Mouse (Mus musculus) forebrain, embryonic 16.5 days (tissue): ENCODE results near the gene Cul7. TPM values are rescaled to one million over a fixed set of nuclear protein-coding genes. Genes with fewer than 3 reads are reported as not detected.

Experiments
- ATAC-seq: fragments of 200-750 bp; cut with Nextera tagmentation; 2 replicates; pipeline ENCODE4 v1.8.0; 2017; ENCODE audit warnings: mild to moderate bottlenecking, moderate library complexity
- H3K27ac ChIP-seq: fragments of 300-500 bp; sonication (generic); 2 replicates; pipeline ENCODE4 v1.5.1; 2014; ENCODE audit warnings: low read length, control low read depth
- H3K27me3 ChIP-seq: fragments of 300-500 bp; sonication (generic); replicated peaks from 2 replicates; pipeline ENCODE4 v1.6.1; 2014; ENCODE audit warnings: low read length; ENCODE audit not compliant: control insufficient read depth, insufficient read depth
- H3K36me3 ChIP-seq: fragments of 300-500 bp; sonication (generic); 2 replicates; pipeline ENCODE4 v1.6.1; 2014; ENCODE audit not compliant: control insufficient read depth, insufficient read depth
- H3K4me1 ChIP-seq: fragments of 300-500 bp; sonication (generic); replicated peaks from 2 replicates; pipeline ENCODE4 v1.6.1; 2014; ENCODE audit warnings: low read length; ENCODE audit not compliant: control insufficient read depth, insufficient read depth
- H3K4me2 ChIP-seq: fragments of 300-500 bp; sonication (generic); 2 replicates; pipeline ENCODE4 v1.6.1; 2014; ENCODE audit warnings: mild to moderate bottlenecking, low read length, control low read depth
- H3K4me3 ChIP-seq: fragments of 300-500 bp; sonication (generic); replicated peaks from 2 replicates; pipeline ENCODE4 v1.5.1; 2014; ENCODE audit warnings: mild to moderate bottlenecking, low read length, control low read depth
- H3K9ac ChIP-seq: fragments of 300-500 bp; sonication (generic); replicated peaks from 2 replicates; pipeline ENCODE4 v1.6.1; 2014; ENCODE audit warnings: low read depth, low read length, control low read depth
- H3K9me3 ChIP-seq: fragments of 300-500 bp; sonication (generic); 2 replicates; pipeline ENCODE4 v1.6.1; 2016; ENCODE audit warnings: low read length; ENCODE audit not compliant: control insufficient read depth
- WGBS: fragments of 180-500 bp; shearing (Covaris S2); extraction: QIAGEN DNeasy Blood & Tissue Kit; methylation state at CpG from one replicate; pipeline ENCODE4 v1.1.7; 2014; 5-methylcytosine and 5-hydroxymethylcytosine counted together
- polyA plus RNA-seq: library from polyadenylated mRNA; unstranded; fragments of >200 nt; fragmentation: Nextera tagmentation; extraction: Ambion mirVana; gene quantifications from 2 replicates; pipeline ENCODE4 v1.2.1, GENCODE M21; 2015

The Cul7 gene
- polyA plus RNA-seq, result 38.8 and 42.8 TPM in 2 replicates

GRCm38 (mm10) chr17:46650232-46651031 is at the start of gene Cul7:
Cul7 (plus strand) TSS chr17:46650337.
- H3K27me3 ChIP-seq, result no peaks in the 10 kb centered on the region
- WGBS, result 0% methylated on average over 54 of the region's 58 CpGs
- peak within 1 kb of the TSS; percentile 89 for H3K27ac ChIP-seq
- peak within 1 kb of the TSS; percentile 64 for H3K4me3 ChIP-seq
- H3K4me2 ChIP-seq, result peak within 1 kb of the TSS; percentile 83
- H3K4me1 ChIP-seq, result peaks cover 31% of the 10 kb centered on the region
- H3K9me3 ChIP-seq, result no peaks in the 10 kb centered on the region
- peaks cover 7% of the 10 kb centered on the region for H3K36me3 ChIP-seq
- peak within 1 kb of the TSS; percentile 88 for H3K9ac ChIP-seq
- ATAC-seq, result peak; percentile 95

- Histone ChIP-seq H3K4me2 (no peak overlapping the region), H3K27me3 (no peaks in the 10 kb centered on the region), H3K36me3 (no peaks in the 10 kb centered on the region), H3K9me3 (no peaks in the 10 kb centered on the region), H3K4me1 (peaks cover 8% of the 10 kb centered on the region; the same call in 1 of the 2 replicates), H3K9ac (no peak overlapping the region), H3K4me3 (no peak overlapping the region), H3K27ac (no peak overlapping the region)
- 84% methylated on average over 2 of the region's 2 CpGs for WGBS
- no peak for ATAC-seq
Observed at GRCm38 (mm10) chr17:46600569-46600968, 49.6 kb upstream of the Cul7 start.

- Histone ChIP-seq H3K27me3 (no peaks in the 10 kb centered on the region), H3K36me3 (no peaks in the 10 kb centered on the region), H3K27ac (no peak overlapping the region), H3K4me1 (peaks cover 8% of the 10 kb centered on the region; the same call in 1 of the 2 replicates), H3K4me3 (no peak overlapping the region), H3K9me3 (no peaks in the 10 kb centered on the region), H3K9ac (no peak overlapping the region), H3K4me2 (no peak overlapping the region)
- 78% methylated on average over 9 of the region's 9 CpGs for WGBS
- ATAC-seq, result no peak
Observed at GRCm38 (mm10) chr17:46602212-46602611, 47.9 kb upstream of the Cul7 start.

GRCm38 (mm10) chr17:46603229-46603628 is 46.9 kb upstream of the Cul7 start:
- Histone ChIP-seq H3K9me3 (no peaks in the 10 kb centered on the region), H3K9ac (no peak overlapping the region), H3K4me1 (peaks cover 8% of the 10 kb centered on the region; the same call in 1 of the 2 replicates), H3K27ac (no peak overlapping the region), H3K36me3 (no peaks in the 10 kb centered on the region), H3K4me2 (no peak overlapping the region), H3K27me3 (no peaks in the 10 kb centered on the region), H3K4me3 (no peak overlapping the region)
- ATAC-seq, result no peak
- WGBS, result 95% methylated on average over 4 of the region's 4 CpGs

GRCm38 (mm10) chr17:46605126-46605525 is 45.0 kb upstream of the Cul7 start:
- ATAC-seq, result no peak
- WGBS, result 45% methylated on average over 5 of the region's 5 CpGs
- Histone ChIP-seq H3K9me3 (no peaks in the 10 kb centered on the region), H3K4me3 (no peak overlapping the region), H3K27me3 (no peaks in the 10 kb centered on the region), H3K27ac (no peak overlapping the region), H3K36me3 (no peaks in the 10 kb centered on the region), H3K9ac (no peak overlapping the region), H3K4me1 (peaks cover 8% of the 10 kb centered on the region; the same call in 1 of the 2 replicates), H3K4me2 (no peak overlapping the region)

GRCm38 (mm10) chr17:46605987-46606386 is 44.1 kb upstream of the Cul7 start:
- no peaks in the 10 kb centered on the region for H3K9me3 ChIP-seq
- no peak overlapping the region for H3K9ac ChIP-seq
- no peak overlapping the region for H3K27ac ChIP-seq
- H3K4me2 ChIP-seq, result no peak overlapping the region
- no peak overlapping the region for H3K4me3 ChIP-seq
- ATAC-seq, result no peak
- H3K36me3 ChIP-seq, result no peaks in the 10 kb centered on the region
- WGBS, result 69% methylated on average over 12 of the region's 12 CpGs
- no peaks in the 10 kb centered on the region for H3K27me3 ChIP-seq
- peaks cover 8% of the 10 kb centered on the region; the same call in 1 of the 2 replicates for H3K4me1 ChIP-seq

- Histone ChIP-seq H3K9me3 (no peaks in the 10 kb centered on the region), H3K27me3 (no peaks in the 10 kb centered on the region), H3K27ac (no peak overlapping the region), H3K4me3 (no peak overlapping the region), H3K4me2 (no peak overlapping the region), H3K9ac (no peak overlapping the region), H3K36me3 (no peaks in the 10 kb centered on the region), H3K4me1 (peaks cover 20% of the 10 kb centered on the region)
- ATAC-seq, result no peak
- WGBS, result 46% methylated on average over 15 of the region's 15 CpGs
Observed at GRCm38 (mm10) chr17:46609721-46610514, 40.2 kb upstream of the Cul7 start.

GRCm38 (mm10) chr17:46611316-46611715 is 38.8 kb upstream of the Cul7 start:
- Histone ChIP-seq H3K9ac (no peak overlapping the region), H3K4me3 (no peak overlapping the region), H3K4me2 (no peak overlapping the region), H3K27me3 (no peaks in the 10 kb centered on the region), H3K27ac (no peak overlapping the region), H3K4me1 (peaks cover 14% of the 10 kb centered on the region), H3K9me3 (no peaks in the 10 kb centered on the region), H3K36me3 (no peaks in the 10 kb centered on the region)
- no peak for ATAC-seq
- 98% methylated on average over 6 of the region's 6 CpGs for WGBS

GRCm38 (mm10) chr17:46612189-46612588 is 37.9 kb upstream of the Cul7 start:
- 68% methylated on average over 2 of the region's 2 CpGs for WGBS

More at GRCm38 (mm10) chr17:46612189-46612588, 37.9 kb upstream of the Cul7 start:
- no peaks in the 10 kb centered on the region for H3K36me3 ChIP-seq
- H3K4me1 ChIP-seq, result peaks cover 14% of the 10 kb centered on the region
- H3K9me3 ChIP-seq, result no peaks in the 10 kb centered on the region
- H3K27me3 ChIP-seq, result no peaks in the 10 kb centered on the region
- H3K27ac ChIP-seq, result no peak overlapping the region
- H3K4me2 ChIP-seq, result no peak overlapping the region
- ATAC-seq, result no peak
- H3K9ac ChIP-seq, result no peak overlapping the region
- no peak overlapping the region for H3K4me3 ChIP-seq
